Mouse (Mus musculus) heart, adult 8-10 months (tissue): ENCODE measurements around the gene Trpm7. TPM values are rescaled to one million over a fixed set of nuclear protein-coding genes. Genes with fewer than 3 reads are reported as not detected.

Source experiments
- DNase-seq: peaks from one replicate; pipeline ENCODE4 v3.0.0; 2022; ENCODE audit warnings: low spot score
- total RNA-seq, 4 experiments: library from RNA; stranded (reverse); gene quantifications; 2 replicates each; pipeline ENCODE4 v1.2.4; 2022

Gene Trpm7
- total RNA-seq, 4 experiments from 2014 or later: 22.3 to 30.7 (median 25.0) TPM

GRCm38 (mm10) chr2:126816644-126817347, 59.2 kb downstream of the Trpm7 start:
- DNase-seq: no peak

- DNase-seq: peak; percentile 12
These were observed 60.2 kb downstream of the Trpm7 start for GRCm38 (mm10) chr2:126815822-126816221.

GRCm38 (mm10) chr2:126801980-126802379, 74.0 kb downstream of the Trpm7 start:
- DNase-seq: no peak

GRCm38 (mm10) chr2:126798455-126798854, 77.6 kb downstream of the Trpm7 start:
- no peak for DNase-seq

GRCm38 (mm10) chr2:126795708-126796107, 80.3 kb downstream of the Trpm7 start:
- no peak for DNase-seq

GRCm38 (mm10) chr2:126792611-126793010, 83.4 kb downstream of the Trpm7 start:
- DNase-seq: no peak

- DNase-seq: no peak
These were observed 88.2 kb downstream of the Trpm7 start for GRCm38 (mm10) chr2:126787721-126788342.

GRCm38 (mm10) chr2:126783370-126783769, 92.7 kb downstream of the Trpm7 start, which contains the start of gene Usp50:
TSS of gene Usp50 (minus strand) at chr2:126783470.
- DNase-seq: no peak

- DNase-seq: peak; percentile 60
These were observed 93.6 kb downstream of the Trpm7 start for GRCm38 (mm10) chr2:126782433-126782832.

- no peak for DNase-seq
These were observed 94.6 kb downstream of the Trpm7 start for GRCm38 (mm10) chr2:126781478-126781877.

- DNase-seq: no peak
These were observed 95.7 kb downstream of the Trpm7 start for GRCm38 (mm10) chr2:126780286-126780685.

- no peak for DNase-seq
These were observed 97.2 kb downstream of the Trpm7 start for GRCm38 (mm10) chr2:126778806-126779205.

- no peak for DNase-seq
These were observed 99.6 kb downstream of the Trpm7 start for GRCm38 (mm10) chr2:126776416-126776815.

GRCm38 (mm10) chr2:126775951-126776350, 100.1 kb downstream of the Trpm7 start:
- DNase-seq: no peak

GRCm38 (mm10) chr2:126772217-126772616, 103.8 kb downstream of the Trpm7 start:
- DNase-seq: no peak

- DNase-seq: peak; percentile 4
These were observed 106.4 kb downstream of the Trpm7 start for GRCm38 (mm10) chr2:126769431-126770181.

- DNase-seq: no peak
These were observed 107.8 kb downstream of the Trpm7 start for GRCm38 (mm10) chr2:126768194-126768593.

GRCm38 (mm10) chr2:126767599-126767998, 108.4 kb downstream of the Trpm7 start:
- DNase-seq: no peak

GRCm38 (mm10) chr2:126765867-126766582, 110.0 kb downstream of the Trpm7 start:
- no peak for DNase-seq

GRCm38 (mm10) chr2:126759351-126759750, 116.7 kb downstream of the Trpm7 start:
- no peak for DNase-seq

- no peak for DNase-seq
These were observed 120.4 kb downstream of the Trpm7 start for GRCm38 (mm10) chr2:126755664-126756063.

- no peak for DNase-seq
These were observed 132.6 kb downstream of the Trpm7 start for GRCm38 (mm10) chr2:126743389-126743788.
